Mouse (Mus musculus) neural tube, embryonic 14.5 days (tissue): ENCODE measurements around the gene Chic1. TPM values are rescaled to one million over a fixed set of nuclear protein-coding genes. Genes with fewer than 3 reads are reported as not detected.

ENCODE experiments used
- polyA plus RNA-seq: library from polyadenylated mRNA; unstranded; fragments of >200 nt; fragmentation: Nextera tagmentation; extraction: Ambion mirVana; gene quantifications from 2 replicates; pipeline ENCODE4 v1.2.1, GENCODE M21; 2014

Gene Chic1
- polyA plus RNA-seq, 1 experiment from 2014 or later: 11.3 TPM

Other genes starting within 250 kb of the Chic1 start
- gene Nap1l2, start 169.8 kb upstream of the Chic1 start, polyA plus RNA-seq: 112 and 116 TPM in 2 replicates
- not detected in 2 replicates for gene Cdx4, start 35.1 kb upstream of the Chic1 start, polyA plus RNA-seq
- 0.35 TPM in 2 replicates for gene Tsx, start 58.0 kb downstream of the Chic1 start, polyA plus RNA-seq
- gene Gm26992, start 65.5 kb downstream of the Chic1 start, polyA plus RNA-seq: not detected in 2 replicates